Mouse (Mus musculus) lung, embryonic 14.5 days (tissue): ENCODE data around the gene Ptov1. TPM values are rescaled to one million over a fixed set of nuclear protein-coding genes. Genes with fewer than 3 reads are reported as not detected.
A peak's percentile ranks its signal among the peaks of the same experiment; 100 is the strongest.

Experiments
- ATAC-seq: fragments of 200-750 bp; cut with Nextera tagmentation; 2 replicates; pipeline ENCODE4 v1.8.0; 2017; ENCODE audit warnings: mild to moderate bottlenecking, moderate TSS enrichment, moderate library complexity; ENCODE audit not compliant: insufficient read depth
- DNase-seq: peaks from one replicate; pipeline ENCODE4 v3.0.0-alpha.2; 2015
- H3K27ac ChIP-seq: fragments of 300-500 bp; sonication (generic); 2 replicates; pipeline ENCODE4 v1.5.1; 2014; ENCODE audit warnings: low read depth, mild to moderate bottlenecking, moderate library complexity
- H3K27me3 ChIP-seq: fragments of 300-500 bp; sonication (generic); 2 replicates; pipeline ENCODE4 v1.6.1; 2014; ENCODE audit warnings: low read length, control low read depth; ENCODE audit not compliant: insufficient read depth
- H3K36me3 ChIP-seq: fragments of 300-500 bp; sonication (generic); 2 replicates; pipeline ENCODE4 v1.6.1; 2014; ENCODE audit warnings: control low read depth; ENCODE audit not compliant: insufficient read depth
- H3K4me1 ChIP-seq: fragments of 300-500 bp; sonication (generic); 2 replicates; pipeline ENCODE4 v1.6.1; 2014; ENCODE audit warnings: antibody characterized with exemption, control low read depth; ENCODE audit not compliant: insufficient read depth
- H3K4me2 ChIP-seq: fragments of 300-500 bp; sonication (generic); 2 replicates; pipeline ENCODE4 v1.6.1; 2014; ENCODE audit warnings: mild to moderate bottlenecking
- H3K4me3 ChIP-seq: fragments of 300-500 bp; sonication (generic); 2 replicates; pipeline ENCODE4 v1.5.1; 2014; ENCODE audit warnings: low read depth, low read length
- H3K9ac ChIP-seq: fragments of 300-500 bp; sonication (generic); 2 replicates; pipeline ENCODE4 v1.6.1; 2014
- H3K9me3 ChIP-seq: fragments of 300-500 bp; sonication (generic); 2 replicates; pipeline ENCODE4 v1.6.1; 2016; ENCODE audit warnings: low read depth, low read length, control low read depth
- CTCF ChIP-seq: IDR thresholded peaks from 2 replicates; pipeline ENCODE4 v1.5.1; 2016; ENCODE audit warnings: antibody characterized with exemption, low read depth
- WGBS: fragments of 180-500 bp; shearing (Covaris S2); extraction: QIAGEN DNeasy Blood & Tissue Kit; methylation state at CpG from one replicate; pipeline ENCODE4 v1.1.7; 2014; 5-methylcytosine and 5-hydroxymethylcytosine counted together
- polyA plus RNA-seq: library from polyadenylated mRNA; unstranded; fragments of >200 nt; fragmentation: Nextera tagmentation; extraction: Ambion mirVana; gene quantifications from 2 replicates; pipeline ENCODE4 v1.2.1, GENCODE M21; 2014

Gene Ptov1
- polyA plus RNA-seq, 1 experiment from 2014 or later = 443 TPM

DNA sequence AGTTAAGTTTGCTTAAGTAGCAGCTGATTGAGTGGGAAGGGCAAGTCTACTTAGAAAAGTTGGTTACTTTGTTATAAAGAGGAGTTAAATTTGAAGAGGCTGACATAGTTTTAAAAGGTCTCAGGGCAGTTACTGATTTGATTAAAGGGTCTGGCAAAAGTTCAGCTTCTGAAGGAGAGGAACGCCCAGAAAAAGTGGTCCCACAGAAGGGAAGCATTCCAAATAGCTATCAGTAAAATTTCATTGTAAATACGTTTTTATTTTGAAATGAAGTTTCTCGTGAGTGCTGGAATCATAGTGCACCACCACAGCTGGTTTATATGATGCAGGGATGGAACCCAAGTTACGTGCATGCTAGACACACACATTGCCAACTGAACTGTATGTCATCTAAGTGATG, 36.8 kb downstream of the Ptov1 start:
- TF ChIP-seq CTCF = no peak
- H3K4me3 ChIP-seq = no peak overlapping the region
- no peaks in the 10 kb centered on the region for H3K27me3 ChIP-seq
- no peak overlapping the region for H3K27ac ChIP-seq
- WGBS = 51% methylated on average over 4 of the region's 4 CpGs
- no peak overlapping the region for H3K9ac ChIP-seq
- H3K9me3 ChIP-seq = no peaks in the 10 kb centered on the region
- no peak for ATAC-seq
- no peaks in the 10 kb centered on the region for H3K4me1 ChIP-seq
- H3K4me2 ChIP-seq = no peak overlapping the region
- peaks cover 45% of the 10 kb centered on the region for H3K36me3 ChIP-seq
- no peak for DNase-seq

DNA sequence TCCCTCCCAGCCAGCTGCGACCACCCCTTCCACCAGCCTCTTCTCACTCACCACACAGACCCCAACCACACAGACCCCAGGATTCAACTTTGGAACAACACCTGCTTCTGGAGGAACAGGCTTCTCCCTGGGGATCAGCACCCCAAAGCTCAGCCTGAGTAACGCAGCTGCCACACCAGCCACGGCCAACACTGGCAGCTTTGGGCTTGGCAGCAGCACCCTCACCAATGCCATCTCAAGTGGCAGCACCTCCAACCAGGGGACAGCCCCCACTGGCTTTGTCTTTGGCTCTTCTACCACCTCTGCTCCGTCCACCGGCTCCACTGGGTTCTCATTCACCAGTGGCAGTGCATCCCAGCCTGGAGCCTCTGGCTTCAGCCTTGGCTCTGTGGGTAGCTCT, 40.9 kb downstream of the Ptov1 start:
- Histone ChIP-seq H3K36me3 (peaks cover 59% of the 10 kb centered on the region), H3K4me3 (no peak overlapping the region), H3K9ac (no peak overlapping the region), H3K4me2 (no peak overlapping the region), H3K9me3 (no peaks in the 10 kb centered on the region), H3K27me3 (no peaks in the 10 kb centered on the region), H3K4me1 (no peaks in the 10 kb centered on the region), H3K27ac (no peak overlapping the region)
- TF ChIP-seq CTCF = no peak
- 84% methylated on average over 5 of the region's 5 CpGs for WGBS
- DNase-seq = no peak
- no peak for ATAC-seq

DNA sequence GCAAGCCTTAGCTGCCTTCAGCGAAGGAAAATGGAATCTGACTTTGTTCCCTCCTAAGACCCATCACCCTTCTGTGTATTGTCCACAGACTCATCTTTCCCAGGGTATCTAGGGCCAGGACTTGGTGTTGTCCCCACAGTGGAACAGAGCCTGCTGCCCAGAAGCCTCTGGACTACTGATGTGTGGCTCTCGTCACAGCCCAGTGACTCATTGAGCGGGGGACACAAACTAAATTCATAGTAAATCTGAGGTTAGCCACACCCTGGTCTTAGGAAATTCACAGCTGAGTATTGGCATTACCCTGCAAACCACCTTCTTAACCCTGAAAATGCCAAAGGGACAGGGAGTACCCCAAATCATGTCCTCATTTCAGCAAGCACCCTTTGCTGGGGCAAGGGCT, 42.8 kb downstream of the Ptov1 start:
- H3K4me1 ChIP-seq = no peaks in the 10 kb centered on the region
- 82% methylated on average over 3 of the region's 3 CpGs for WGBS
- DNase-seq (no peak), ATAC-seq (no peak)
- no peak overlapping the region for H3K4me2 ChIP-seq
- H3K27ac ChIP-seq = no peak overlapping the region
- H3K9me3 ChIP-seq = no peaks in the 10 kb centered on the region
- no peak for TF ChIP-seq CTCF
- no peak overlapping the region for H3K9ac ChIP-seq
- no peaks in the 10 kb centered on the region for H3K27me3 ChIP-seq
- H3K4me3 ChIP-seq = no peak overlapping the region
- H3K36me3 ChIP-seq = peaks cover 52% of the 10 kb centered on the region

- DNase-seq (peak; percentile 88), ATAC-seq (0 out of 2 replicates have a peak, but pooled peaks have one; percentile 41)
- Histone ChIP-seq H3K4me1 (no peaks in the 10 kb centered on the region), H3K27ac (no peak overlapping the region), H3K27me3 (no peaks in the 10 kb centered on the region), H3K4me3 (no peak overlapping the region), H3K36me3 (peaks cover 33% of the 10 kb centered on the region), H3K4me2 (no peak overlapping the region), H3K9ac (no peak overlapping the region), H3K9me3 (no peaks in the 10 kb centered on the region)
- peak; percentile 93 for TF ChIP-seq CTCF
- 14% methylated on average over 3 of the region's 3 CpGs for WGBS
Measured at GRCm38 (mm10) chr7:44824872-44825271, 44.7 kb downstream of the Ptov1 start.

- Histone ChIP-seq H3K9ac (no peak overlapping the region), H3K36me3 (peaks cover 29% of the 10 kb centered on the region), H3K27ac (no peak overlapping the region), H3K4me3 (no peak overlapping the region), H3K9me3 (no peaks in the 10 kb centered on the region), H3K4me2 (no peak overlapping the region), H3K27me3 (no peaks in the 10 kb centered on the region), H3K4me1 (peaks cover 3% of the 10 kb centered on the region; the same call in 1 of the 2 replicates)
- no peak for ATAC-seq
- WGBS = 40% methylated on average over 7 of the region's 7 CpGs
- no peak for DNase-seq
- peak; percentile 29; the same call in 1 of the 2 replicates for TF ChIP-seq CTCF
Measured at GRCm38 (mm10) chr7:44823409-44823808, 46.2 kb downstream of the Ptov1 start.

- no peak overlapping the region for H3K4me3 ChIP-seq
- DNase-seq = no peak
- H3K27ac ChIP-seq = no peak overlapping the region
- ATAC-seq = no peak
- no peaks in the 10 kb centered on the region for H3K9me3 ChIP-seq
- H3K27me3 ChIP-seq = no peaks in the 10 kb centered on the region
- no peak overlapping the region for H3K9ac ChIP-seq
- TF ChIP-seq CTCF = peak; percentile 10; the same call in 1 of the 2 replicates
- no peak overlapping the region for H3K4me2 ChIP-seq
- 76% methylated on average over 7 of the region's 7 CpGs for WGBS
- peaks cover 11% of the 10 kb centered on the region for H3K4me1 ChIP-seq
- H3K36me3 ChIP-seq = peaks cover 21% of the 10 kb centered on the region
Measured at GRCm38 (mm10) chr7:44821666-44822448, 47.7 kb downstream of the Ptov1 start.

GRCm38 (mm10) chr7:44820525-44820924, 49.1 kb downstream of the Ptov1 start:
- TF ChIP-seq CTCF = no peak
- DNase-seq (no peak), ATAC-seq (no peak)
- Histone ChIP-seq H3K27ac (no peak overlapping the region), H3K9ac (peak overlapping the region; percentile 10; the same call in 1 of the 2 replicates), H3K36me3 (peaks cover 14% of the 10 kb centered on the region; the same call in 1 of the 2 replicates), H3K27me3 (no peaks in the 10 kb centered on the region), H3K4me3 (no peak overlapping the region), H3K4me2 (no peak overlapping the region), H3K4me1 (peaks cover 11% of the 10 kb centered on the region), H3K9me3 (no peaks in the 10 kb centered on the region)
- 78% methylated on average over 3 of the region's 3 CpGs for WGBS
